Mouse (Mus musculus): ENCODE data around the gene Slc12a8.

The Slc12a8 gene

DNA sequence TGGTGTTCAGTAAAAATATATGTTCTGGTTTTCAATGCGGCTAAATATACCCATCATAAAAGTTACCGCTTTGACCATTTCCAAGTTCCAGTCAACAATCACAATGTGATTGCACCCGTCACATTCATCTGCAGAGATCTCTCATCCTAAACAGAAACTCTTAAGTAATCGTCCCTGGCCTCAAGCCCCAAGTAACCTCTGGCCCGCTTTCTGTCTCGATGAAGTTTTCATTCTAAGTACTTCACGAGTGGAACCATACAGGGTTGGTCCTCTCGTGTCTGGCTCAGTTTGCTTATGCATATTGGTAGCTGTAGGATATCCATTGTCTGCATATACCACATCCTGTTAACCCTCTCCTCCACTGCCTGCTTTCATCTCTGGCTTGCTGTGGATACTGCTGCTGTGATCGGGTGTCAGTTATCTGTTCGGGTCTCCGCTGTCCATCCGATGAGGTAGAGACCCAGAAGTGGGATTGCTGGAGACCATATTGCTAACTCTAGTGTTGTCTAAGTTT, 181.2 kb downstream of the Slc12a8 start:
- no peak for DNase-seq (ENCODE audit: extremely low spot score)

GRCm38 (mm10) chr16:33700584-33700983, 183.5 kb downstream of the Slc12a8 start:
- no peak for DNase-seq (ENCODE audit: extremely low spot score)

DNA sequence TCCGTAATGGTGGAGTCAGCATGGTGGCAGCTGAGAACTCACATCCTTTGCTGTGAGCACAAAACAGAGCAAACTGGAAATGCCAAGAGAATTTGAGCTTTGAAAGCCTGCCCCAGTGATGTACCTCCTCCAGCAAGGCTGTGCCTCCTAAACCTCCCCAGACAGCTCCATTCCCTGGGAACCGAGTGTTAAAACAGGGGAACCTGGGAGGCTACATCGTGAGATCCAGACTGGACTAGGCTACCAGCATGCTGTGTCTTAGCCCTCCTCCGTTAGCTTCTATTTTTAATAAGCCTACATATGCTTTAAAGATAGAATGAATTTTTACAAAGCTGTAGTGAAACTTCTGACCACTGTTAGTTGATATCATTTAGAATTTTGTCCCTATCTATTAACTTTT, 184.7 kb downstream of the Slc12a8 start:
- no peak for DNase-seq (ENCODE audit: extremely low spot score)

- no peak for DNase-seq (ENCODE audit: extremely low spot score)
Measured at GRCm38 (mm10) chr16:33704289-33704688, 187.2 kb downstream of the Slc12a8 start.

GRCm38 (mm10) chr16:33705258-33705657, 188.1 kb downstream of the Slc12a8 start:
- DNase-seq (ENCODE audit: extremely low spot score): no peak

DNA sequence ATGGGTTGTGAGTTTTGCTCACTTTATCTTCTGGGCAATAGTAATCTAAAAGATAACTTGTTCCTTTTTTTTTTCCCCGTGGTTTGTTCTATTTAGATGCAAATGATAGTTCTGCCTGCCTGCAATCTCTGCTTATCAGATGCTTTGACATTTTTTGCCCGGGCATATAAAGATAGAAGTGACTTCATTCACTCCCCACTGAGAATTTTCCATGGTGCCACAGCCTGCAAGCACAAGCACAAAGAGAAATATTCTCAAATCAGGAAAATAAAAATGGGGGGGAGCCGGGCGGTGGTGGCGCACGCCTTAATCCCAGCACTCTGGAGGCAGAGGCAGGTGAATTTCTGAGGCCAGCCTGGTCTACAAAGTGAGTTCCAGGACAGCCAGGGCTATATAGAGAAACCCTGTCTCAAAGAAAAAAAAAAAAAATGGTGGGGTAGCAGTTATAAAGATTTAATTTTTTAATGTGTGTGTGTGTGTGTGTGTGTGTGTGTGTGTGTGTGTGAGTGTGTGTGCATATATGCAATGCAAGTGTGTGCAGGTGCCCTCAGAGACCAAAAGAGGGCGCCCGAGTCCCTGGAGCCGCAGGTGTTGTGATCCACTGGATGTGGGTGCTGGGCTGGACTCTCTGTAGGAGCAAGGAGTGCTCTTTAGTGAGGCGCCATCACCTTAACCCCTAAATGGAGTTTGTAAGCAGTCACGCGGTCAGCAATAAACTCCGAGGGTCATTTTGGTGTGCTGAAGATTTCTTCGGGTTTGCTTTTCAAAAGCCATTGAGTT, 189.2 kb downstream of the Slc12a8 start:
- no peak for DNase-seq (ENCODE audit: extremely low spot score)

- DNase-seq (ENCODE audit: extremely low spot score): no peak
Measured at GRCm38 (mm10) chr16:33708031-33708430, 190.9 kb downstream of the Slc12a8 start.

DNA sequence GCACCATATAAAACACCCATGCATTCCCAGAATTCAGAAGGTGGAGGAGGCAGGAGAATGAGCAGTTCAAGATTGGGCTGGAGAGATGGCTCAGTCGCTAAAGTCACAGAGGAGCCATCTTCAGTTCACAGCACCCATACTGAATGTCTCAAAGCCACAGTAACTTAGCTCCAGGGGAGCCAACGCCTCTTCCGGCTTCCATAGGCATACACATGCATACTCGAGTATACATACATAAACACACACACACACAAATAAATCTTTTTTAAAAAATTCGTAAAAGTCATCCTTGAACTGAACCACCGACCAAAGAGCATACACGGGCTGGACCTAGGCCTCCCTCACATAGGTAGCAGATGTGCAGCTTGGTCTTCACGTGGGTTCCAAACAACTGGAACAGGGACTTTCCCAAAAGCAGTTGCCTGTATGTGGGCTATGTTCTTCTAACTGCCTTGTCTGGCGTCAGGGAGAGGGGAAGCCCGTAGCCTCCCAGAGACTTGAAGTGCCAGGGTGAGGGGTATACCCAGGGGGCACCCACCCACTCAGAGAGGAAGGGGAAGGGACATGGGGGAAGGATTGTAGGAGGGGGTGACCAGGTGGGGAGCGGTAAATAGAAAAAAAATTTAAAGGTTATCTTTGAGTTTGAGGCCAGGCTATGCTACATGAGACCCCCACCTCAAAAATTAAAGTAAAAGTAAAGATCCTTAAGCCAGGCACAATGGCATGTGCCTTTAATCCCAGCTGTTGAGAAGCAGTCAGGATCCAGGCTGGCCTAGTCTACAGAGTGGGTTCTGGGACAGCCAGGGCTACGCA, 191.7 kb downstream of the Slc12a8 start:
- no peak for DNase-seq (ENCODE audit: extremely low spot score)

Measured in embryo, embryonic 9.5 days (tissue).